Mouse (Mus musculus) stomach, embryonic 14.5 days (tissue): ENCODE results near the gene Colec11. TPM values are rescaled to one million over a fixed set of nuclear protein-coding genes. Genes with fewer than 3 reads are reported as not detected.

Source experiments
- ATAC-seq: fragments of 200-750 bp; cut with Nextera tagmentation; 2 replicates; pipeline ENCODE4 v1.8.0; 2017; ENCODE audit warnings: low read depth, moderate TSS enrichment; ENCODE audit not compliant: insufficient number of reproducible peaks, insufficient read depth, low FRiP score
- H3K27ac ChIP-seq: fragments of 300-500 bp; sonication (generic); 2 replicates; pipeline ENCODE4 v1.5.1; 2014; ENCODE audit warnings: mild to moderate bottlenecking, low read length, moderate library complexity, mixed read lengths
- H3K27me3 ChIP-seq: fragments of 300-500 bp; sonication (generic); 2 replicates; pipeline ENCODE4 v1.6.1; 2014; ENCODE audit warnings: low read length, control low read depth, mixed read lengths; ENCODE audit not compliant: control insufficient read depth, insufficient read depth
- H3K36me3 ChIP-seq: fragments of 300-500 bp; sonication (generic); 2 replicates; pipeline ENCODE4 v1.6.1; 2014; ENCODE audit warnings: mild to moderate bottlenecking, control low read depth, low read length, moderate library complexity, mixed read lengths; ENCODE audit not compliant: control insufficient read depth, insufficient read depth
- H3K4me1 ChIP-seq: fragments of 300-500 bp; sonication (generic); 2 replicates; pipeline ENCODE4 v1.6.1; 2014; ENCODE audit warnings: low read length, control low read depth, mixed read lengths; ENCODE audit not compliant: control insufficient read depth, insufficient read depth
- H3K4me2 ChIP-seq: fragments of 300-500 bp; sonication (generic); replicated peaks from 2 replicates; pipeline ENCODE4 v1.6.1; 2014; ENCODE audit warnings: low read depth, low read length, control low read depth
- H3K4me3 ChIP-seq: fragments of 300-500 bp; sonication (generic); 2 replicates; pipeline ENCODE4 v1.5.1; 2014; ENCODE audit warnings: low read depth, low read length, control low read depth
- H3K9ac ChIP-seq: fragments of 300-500 bp; sonication (generic); replicated peaks from 2 replicates; pipeline ENCODE4 v1.6.1; 2014; ENCODE audit warnings: low read depth, mild to moderate bottlenecking, control low read depth, low read length, moderate library complexity, mixed read lengths
- H3K9me3 ChIP-seq: fragments of 300-500 bp; sonication (generic); 2 replicates; pipeline ENCODE4 v1.6.1; 2016; ENCODE audit warnings: low read depth, low read length, control low read depth; ENCODE audit not compliant: control insufficient read depth
- WGBS: fragments of 180-500 bp; shearing (Covaris S2); extraction: QIAGEN DNeasy Blood & Tissue Kit; methylation state at CpG from one replicate; pipeline ENCODE4 v1.1.7; 2014; 5-methylcytosine and 5-hydroxymethylcytosine counted together
- polyA plus RNA-seq: library from polyadenylated mRNA; unstranded; fragments of >200 nt; fragmentation: Nextera tagmentation; extraction: Ambion mirVana; gene quantifications from 2 replicates; pipeline ENCODE4 v1.2.1, GENCODE M21; 2014

Gene Colec11
- polyA plus RNA-seq, 1 experiment from 2014 or later, result 1.2 TPM

GRCm38 (mm10) chr12:28617297-28617696 lies 5.9 kb downstream of the Colec11 start:
- whole genome bisulfite sequencing, result 57% methylated on average over 4 of the region's 4 CpGs
- Histone ChIP-seq H3K4me2 (no peak overlapping the region), H3K4me3 (no peak overlapping the region), H3K9me3 (no peaks in the 10 kb centered on the region), H3K36me3 (no peaks in the 10 kb centered on the region), H3K4me1 (peaks cover 17% of the 10 kb centered on the region), H3K9ac (no peak overlapping the region), H3K27me3 (no peaks in the 10 kb centered on the region), H3K27ac (no peak overlapping the region)
- no peak for ATAC-seq

- 69% methylated on average over 7 of the region's 7 CpGs for WGBS
- peaks cover 8% of the 10 kb centered on the region for H3K4me1 ChIP-seq
- no peak for ATAC-seq
- H3K9ac ChIP-seq, result no peak overlapping the region
- no peaks in the 10 kb centered on the region for H3K27me3 ChIP-seq
- no peak overlapping the region for H3K4me2 ChIP-seq
- H3K9me3 ChIP-seq, result no peaks in the 10 kb centered on the region
- H3K36me3 ChIP-seq, result no peaks in the 10 kb centered on the region
- no peak overlapping the region for H3K4me3 ChIP-seq
- no peak overlapping the region for H3K27ac ChIP-seq
Measured at GRCm38 (mm10) chr12:28614401-28614800, 8.8 kb downstream of the Colec11 start.

GRCm38 (mm10) chr12:28612391-28612790 lies 10.8 kb downstream of the Colec11 start:
- no peaks in the 10 kb centered on the region for H3K36me3 ChIP-seq
- no peaks in the 10 kb centered on the region for H3K27me3 ChIP-seq
- no peak overlapping the region for H3K9ac ChIP-seq
- no peak overlapping the region for H3K4me2 ChIP-seq
- no peak overlapping the region for H3K4me3 ChIP-seq
- H3K4me1 ChIP-seq, result peaks cover 8% of the 10 kb centered on the region
- H3K27ac ChIP-seq, result no peak overlapping the region
- no peak for ATAC-seq
- H3K9me3 ChIP-seq, result no peaks in the 10 kb centered on the region
- WGBS, result 27% methylated on average over 6 of the region's 6 CpGs

DNA sequence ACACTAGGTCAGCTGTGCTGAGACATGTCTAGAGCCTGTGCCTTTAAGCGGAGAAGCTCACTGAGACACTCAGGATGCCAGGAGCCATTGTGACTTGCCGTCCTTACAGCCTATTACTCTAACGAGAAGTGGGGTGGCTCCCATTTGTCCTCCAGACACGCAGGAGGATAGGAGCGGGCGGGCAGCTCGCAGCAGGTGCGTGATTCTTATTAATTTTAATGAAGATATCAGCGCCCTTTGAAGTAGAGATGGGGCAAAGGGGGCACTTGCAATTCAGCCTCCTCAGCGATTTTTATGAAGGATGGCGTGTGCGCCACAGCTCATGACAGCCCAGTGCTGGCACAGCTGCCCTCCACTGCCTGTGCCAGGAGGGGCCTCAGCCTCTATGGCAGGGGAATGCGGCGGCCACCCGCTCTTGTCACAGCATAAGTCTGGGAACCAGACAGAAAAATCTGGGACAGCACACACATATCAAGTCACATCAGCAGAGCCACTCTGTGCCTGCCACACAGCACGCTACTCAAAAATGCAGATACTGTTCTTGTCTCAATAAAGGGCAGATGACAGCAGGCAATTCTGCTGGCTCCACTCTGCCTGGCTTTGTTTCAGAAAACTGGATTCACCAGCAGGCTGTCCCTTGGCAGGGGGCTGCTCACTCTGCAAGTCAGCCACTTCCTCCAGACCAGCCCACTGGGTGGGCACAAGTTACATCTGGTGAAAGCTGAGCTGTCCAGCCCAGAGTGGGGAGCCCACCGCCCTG lies 15.5 kb downstream of the Colec11 start:
- H3K9ac ChIP-seq, result no peak overlapping the region
- H3K4me1 ChIP-seq, result no peaks in the 10 kb centered on the region
- no peak overlapping the region for H3K27ac ChIP-seq
- H3K9me3 ChIP-seq, result no peaks in the 10 kb centered on the region
- H3K36me3 ChIP-seq, result no peaks in the 10 kb centered on the region
- H3K27me3 ChIP-seq, result no peaks in the 10 kb centered on the region
- 66% methylated on average over 17 of the region's 17 CpGs for WGBS
- no peak overlapping the region for H3K4me2 ChIP-seq
- no peak for ATAC-seq
- no peak overlapping the region for H3K4me3 ChIP-seq

- Histone ChIP-seq H3K9ac (no peak overlapping the region), H3K9me3 (no peaks in the 10 kb centered on the region)
- WGBS, result 71% methylated on average over 1 of the region's 1 CpGs
Measured at GRCm38 (mm10) chr12:28603494-28603893, 19.7 kb downstream of the Colec11 start.

GRCm38 (mm10) chr12:28602259-28602658 lies 20.9 kb downstream of the Colec11 start:
- Histone ChIP-seq H3K27ac (no peak overlapping the region), H3K9ac (no peak overlapping the region), H3K4me1 (no peaks in the 10 kb centered on the region), H3K4me2 (no peak overlapping the region), H3K4me3 (no peak overlapping the region), H3K9me3 (no peaks in the 10 kb centered on the region), H3K36me3 (no peaks in the 10 kb centered on the region), H3K27me3 (no peaks in the 10 kb centered on the region)
- ATAC-seq, result no peak
- 25% methylated on average over 4 of the region's 4 CpGs for WGBS

More at GRCm38 (mm10) chr12:28603494-28603893, 19.7 kb downstream of the Colec11 start:
- H3K27me3 ChIP-seq, result no peaks in the 10 kb centered on the region
- H3K36me3 ChIP-seq, result no peaks in the 10 kb centered on the region
- H3K27ac ChIP-seq, result no peak overlapping the region
- H3K4me3 ChIP-seq, result no peak overlapping the region
- no peak for ATAC-seq
- H3K4me1 ChIP-seq, result no peaks in the 10 kb centered on the region
- no peak overlapping the region for H3K4me2 ChIP-seq

DNA sequence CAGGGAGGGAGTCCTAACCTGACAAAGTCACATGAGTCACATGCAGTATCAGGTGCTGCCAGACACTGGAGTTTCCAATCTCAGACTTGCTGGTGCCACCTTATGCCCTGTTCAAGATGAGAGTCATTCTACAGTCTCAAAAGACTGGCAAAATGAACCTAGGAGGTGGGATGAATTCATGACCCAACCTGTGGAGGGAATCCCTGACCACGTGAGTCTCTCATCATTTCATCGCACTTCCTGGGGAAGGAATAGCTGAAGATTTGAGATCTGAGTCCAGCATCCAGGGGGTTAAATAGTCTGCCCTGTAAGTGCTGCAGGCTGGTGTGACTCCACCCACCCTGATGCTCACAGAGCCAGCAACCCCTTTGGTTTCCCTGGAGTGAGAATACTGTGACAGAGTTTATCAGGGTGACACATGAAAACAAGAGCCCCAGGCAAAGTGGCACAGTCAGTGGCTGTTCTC lies 24.6 kb downstream of the Colec11 start:
- H3K9me3 ChIP-seq, result no peaks in the 10 kb centered on the region
- WGBS, result 55% methylated on average over 2 of the region's 2 CpGs
- no peak overlapping the region for H3K9ac ChIP-seq
- H3K4me3 ChIP-seq, result no peak overlapping the region
- no peak overlapping the region for H3K27ac ChIP-seq
- no peak overlapping the region for H3K4me2 ChIP-seq
- H3K36me3 ChIP-seq, result no peaks in the 10 kb centered on the region
- no peak for ATAC-seq
- H3K27me3 ChIP-seq, result no peaks in the 10 kb centered on the region
- H3K4me1 ChIP-seq, result no peaks in the 10 kb centered on the region

DNA sequence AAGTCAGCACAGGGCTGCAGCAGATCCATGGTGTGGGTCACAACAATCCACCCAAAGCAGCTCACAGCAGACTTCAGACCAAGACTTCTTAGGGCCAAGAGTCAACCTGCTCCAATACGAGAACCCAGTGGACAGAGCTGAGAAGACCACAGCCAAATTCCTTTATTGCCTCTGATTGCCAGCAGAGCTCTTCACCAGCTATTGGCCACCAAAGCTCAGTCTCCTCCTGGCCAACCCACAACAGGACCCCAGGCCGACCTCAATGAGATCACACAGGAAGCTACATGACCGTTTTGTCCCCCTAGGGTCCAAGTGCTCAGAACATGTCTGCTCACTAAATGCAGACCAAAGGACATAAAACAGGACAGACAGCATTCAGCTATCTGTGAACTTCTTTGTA lies 25.1 kb downstream of the Colec11 start:
- 61% methylated on average over 3 of the region's 3 CpGs for WGBS
- no peaks in the 10 kb centered on the region for H3K9me3 ChIP-seq
- no peak for ATAC-seq

GRCm38 (mm10) chr12:28597699-28598098 lies 25.5 kb downstream of the Colec11 start:
- ATAC-seq, result no peak
- H3K27ac ChIP-seq, result no peak overlapping the region

More for the DNA sequence above, 25.1 kb downstream of the Colec11 start:
- no peak overlapping the region for H3K4me2 ChIP-seq
- H3K4me1 ChIP-seq, result no peaks in the 10 kb centered on the region
- no peaks in the 10 kb centered on the region for H3K36me3 ChIP-seq
- H3K4me3 ChIP-seq, result no peak overlapping the region
- no peak overlapping the region for H3K27ac ChIP-seq
- H3K9ac ChIP-seq, result no peak overlapping the region
- H3K27me3 ChIP-seq, result no peaks in the 10 kb centered on the region

More at GRCm38 (mm10) chr12:28597699-28598098, 25.5 kb downstream of the Colec11 start:
- H3K4me2 ChIP-seq, result no peak overlapping the region
- no peak overlapping the region for H3K4me3 ChIP-seq
- no peak overlapping the region for H3K9ac ChIP-seq
- no peaks in the 10 kb centered on the region for H3K27me3 ChIP-seq
- WGBS, result 84% methylated on average over 9 of the region's 9 CpGs
- no peaks in the 10 kb centered on the region for H3K9me3 ChIP-seq
- no peaks in the 10 kb centered on the region for H3K36me3 ChIP-seq
- H3K4me1 ChIP-seq, result no peaks in the 10 kb centered on the region
